Mouse (Mus musculus) heart, postnatal 14 days (tissue): ENCODE measurements around the gene Rnase13. TPM values are rescaled to one million over a fixed set of nuclear protein-coding genes. Genes with fewer than 3 reads are reported as not detected.
"Not testable (repeated sequence)": the region's sequence is repeated elsewhere in the genome, so short reads cannot be mapped to it uniquely, and the experiment has no call there.

Source experiments
- DNase-seq, 2 experiments: peaks; one replicate each; pipeline ENCODE4 v3.0.0; 2021 to 2022
- intact Hi-C: fragments of 180-260 bp; cut with DNase I; formaldehyde crosslinking; loops from one replicate; pipeline ENCODE4 v1.15.1; 2025
- long read RNA-seq, 2 experiments: library from polyadenylated mRNA; stranded (forward); transcript quantifications; one replicate each; pipeline ENCODE4 v2.0.0; 2021
- total RNA-seq, 2 experiments: library from RNA; stranded (reverse); gene quantifications; 2 replicates each; pipeline ENCODE4 v1.2.3; 2021

The Rnase13 gene
- not detected for total RNA-seq
- long read RNA-seq, experiment 1 = 0 reads
- long read RNA-seq, experiment 2 = 0 reads

DNA sequence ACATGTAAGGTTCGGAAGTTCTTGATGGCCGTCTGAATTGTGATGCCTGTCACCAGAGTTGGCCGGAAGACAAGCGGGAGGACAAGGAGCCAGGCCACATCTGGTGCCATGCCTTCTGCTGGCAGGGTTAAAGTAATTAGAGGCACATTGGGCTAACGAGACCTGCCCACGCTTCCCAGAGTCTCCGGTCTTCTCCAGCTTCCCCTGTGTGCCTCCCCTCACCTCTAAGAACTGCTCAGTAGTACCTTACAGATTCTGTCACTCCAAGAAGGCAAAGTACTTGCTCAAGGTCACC is at the start of gene Rnase13:
TSS of gene Rnase13 (minus strand) at position 203 of the 295 bp plus-strand sequence.
- intact Hi-C loops = no loop called here
- no peak for DNase-seq

DNA sequence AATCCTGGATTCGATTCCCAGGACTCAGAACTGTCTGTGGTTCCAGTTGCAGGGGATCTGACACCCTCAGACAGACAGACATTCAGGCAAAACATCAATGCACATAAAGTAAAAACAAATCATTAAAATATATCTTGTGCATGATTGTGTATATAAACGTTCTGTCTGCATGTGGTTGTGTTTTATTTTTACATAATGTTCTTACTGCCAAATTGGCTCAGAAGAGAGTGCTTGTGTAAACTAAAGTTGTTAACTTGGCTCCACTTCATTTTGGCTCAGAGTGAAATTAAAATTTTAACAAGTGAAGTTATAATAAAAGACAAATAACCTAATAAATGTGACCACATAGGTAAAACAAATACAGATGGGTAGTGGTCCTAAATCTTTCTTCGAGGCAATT is 44.8 kb upstream of the Rnase13 start:
- DNase-seq = no peak
- intact Hi-C loops = no loop called here

DNA sequence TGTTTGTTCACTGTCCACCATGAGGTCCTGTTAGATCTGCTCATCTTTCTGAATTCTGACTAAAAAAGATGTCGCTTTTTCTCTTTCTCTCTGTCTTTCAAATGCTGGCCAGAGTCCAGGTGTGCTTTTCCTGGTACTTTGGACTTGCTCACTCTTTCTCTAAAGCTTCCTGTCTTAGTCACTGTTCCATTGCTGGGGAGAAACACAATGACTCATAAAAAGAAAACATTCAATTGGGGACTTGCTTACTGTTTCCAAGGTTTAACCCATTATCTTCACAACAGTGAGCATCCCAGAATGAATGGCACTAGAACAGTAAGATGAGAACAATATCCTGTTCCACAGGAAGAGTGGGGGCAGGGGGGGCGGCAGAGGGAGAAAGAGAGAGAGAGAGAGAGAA is 37.7 kb upstream of the Rnase13 start:
- DNase-seq = no peak
- intact Hi-C loops = no loop called here

DNA sequence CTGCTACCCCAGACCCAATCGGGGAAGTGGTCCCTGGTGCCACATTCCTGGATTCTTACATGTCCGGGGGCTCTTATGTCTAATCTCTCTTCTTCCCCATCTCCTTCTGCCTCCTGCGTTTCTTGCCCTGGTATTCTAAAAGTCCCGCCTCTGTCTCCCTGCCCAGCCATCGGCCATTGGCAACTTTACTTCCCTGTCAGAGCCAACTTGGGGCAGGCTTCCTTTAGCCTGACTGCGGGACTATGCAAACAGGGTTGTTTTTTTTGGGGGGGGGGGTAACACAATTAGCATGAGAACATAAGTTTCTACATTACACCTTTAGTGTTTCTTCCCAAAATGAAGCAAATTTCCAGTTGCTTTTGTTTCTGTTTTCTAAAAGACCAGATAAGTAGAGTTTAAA is 20.8 kb upstream of the Rnase13 start:
- intact Hi-C loops = loop anchor here (5.0 kb wide), 1 partner anchor 44 kb away; no protein-coding TSS in a partner anchor
- DNase-seq = no peak

DNA sequence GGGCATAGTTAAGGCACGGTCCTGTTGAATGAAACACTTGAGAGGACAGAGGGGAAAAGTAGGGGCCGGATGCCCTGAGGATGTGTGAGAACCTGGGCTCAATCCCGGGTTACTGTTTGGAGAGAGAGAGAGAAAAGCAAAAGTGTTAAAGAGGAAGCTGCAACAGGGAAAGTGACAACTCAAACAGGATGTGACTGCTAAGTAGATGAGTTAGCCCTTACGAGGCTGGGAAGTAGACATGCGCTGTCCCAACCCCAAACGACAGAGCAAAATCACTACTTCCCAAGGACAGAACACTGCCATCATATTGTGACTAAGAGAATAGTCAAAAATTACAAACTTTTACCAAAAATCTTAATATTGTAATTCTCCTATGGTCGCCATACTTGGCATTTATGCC is 19.7 kb upstream of the Rnase13 start:
- intact Hi-C loops = loop anchor here (5.0 kb wide), 1 partner anchor 45 kb away; no protein-coding TSS in a partner anchor

DNA sequence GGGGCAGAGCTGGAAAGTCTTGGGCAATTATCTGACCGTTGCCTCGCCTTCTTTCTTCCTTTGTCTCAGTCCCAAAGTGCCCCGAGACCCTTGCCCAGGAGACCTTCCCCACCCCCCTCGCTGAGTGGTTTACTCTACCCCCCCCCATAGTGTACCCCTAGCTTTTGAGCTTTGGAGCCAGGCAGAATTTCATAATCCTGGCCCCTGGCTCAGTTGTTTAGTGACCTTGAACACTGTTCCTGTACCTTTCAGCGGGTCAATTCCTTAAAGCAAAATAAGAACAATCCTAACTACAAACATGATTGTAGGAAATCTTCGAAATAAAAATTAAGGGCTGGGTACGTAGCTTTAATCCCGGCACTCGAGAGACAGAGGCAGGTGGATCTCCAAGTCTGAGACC is 19.0 kb upstream of the Rnase13 start:
- intact Hi-C loops = loop anchor here (5.0 kb wide), 1 partner anchor 46 kb away; no protein-coding TSS in a partner anchor
- no peak for DNase-seq

More for the DNA sequence above, 19.7 kb upstream of the Rnase13 start:
- no peak for DNase-seq

GRCm38 (mm10) chr14:51940944-51941560 is 18.5 kb upstream of the Rnase13 start:
- intact Hi-C loops = loop anchor here (5.0 kb wide), 1 partner anchor 46 kb away; no protein-coding TSS in a partner anchor
- peak; percentile 18 to 31 for DNase-seq

DNA sequence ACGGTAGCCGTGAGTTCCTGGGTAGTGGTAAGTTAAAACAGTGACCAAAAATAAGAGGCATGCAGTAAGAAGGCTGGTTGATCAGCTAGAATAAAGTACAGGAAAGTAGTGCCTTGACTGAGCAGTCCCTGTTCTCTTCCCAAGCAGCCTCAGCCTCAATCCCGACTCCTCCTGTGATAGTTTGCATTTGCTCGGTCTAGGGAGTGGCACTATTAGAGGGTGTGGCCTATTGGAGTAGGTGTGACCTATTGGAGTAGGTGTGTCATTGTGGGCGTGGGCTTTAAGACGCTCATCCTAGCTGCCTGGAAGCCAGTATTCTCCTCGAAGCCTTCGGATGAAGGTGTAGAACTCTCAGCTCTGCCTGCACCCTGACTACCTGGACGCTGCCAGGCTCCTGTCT is 16.4 kb upstream of the Rnase13 start:
- intact Hi-C loops = no loop called here
- no peak for DNase-seq

- no peak for DNase-seq
- intact Hi-C loops = no loop called here
Observed at GRCm38 (mm10) chr14:51932092-51933020, 9.8 kb upstream of the Rnase13 start.

GRCm38 (mm10) chr14:51930824-51931223 is 8.3 kb upstream of the Rnase13 start:
- peak; percentile 61 to 74 for DNase-seq
- intact Hi-C loops = loop anchor here (1.0 kb wide), 1 partner anchor 29 kb away; no protein-coding TSS in a partner anchor

DNA sequence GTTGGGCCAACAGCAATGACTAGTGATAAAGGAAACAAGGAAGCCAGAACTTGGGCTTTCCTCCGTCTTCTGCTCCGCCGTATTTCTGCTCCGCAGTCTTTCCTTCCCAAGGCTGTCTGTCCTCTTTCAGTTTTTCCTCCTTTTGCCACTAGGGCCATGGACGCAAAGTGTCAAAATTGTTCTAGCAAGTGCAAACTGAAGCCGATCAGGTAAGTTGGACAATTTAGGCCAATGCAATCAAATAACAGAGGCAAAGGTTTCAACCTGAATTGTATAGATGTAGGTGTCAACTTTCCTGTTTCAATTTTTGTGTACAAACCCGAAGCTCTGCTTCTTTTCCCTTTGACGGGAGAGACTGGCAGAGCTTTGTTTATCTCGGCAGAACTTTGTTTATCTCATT is 7.4 kb upstream of the Rnase13 start:
- intact Hi-C loops = no loop called here
- DNase-seq = no peak

DNA sequence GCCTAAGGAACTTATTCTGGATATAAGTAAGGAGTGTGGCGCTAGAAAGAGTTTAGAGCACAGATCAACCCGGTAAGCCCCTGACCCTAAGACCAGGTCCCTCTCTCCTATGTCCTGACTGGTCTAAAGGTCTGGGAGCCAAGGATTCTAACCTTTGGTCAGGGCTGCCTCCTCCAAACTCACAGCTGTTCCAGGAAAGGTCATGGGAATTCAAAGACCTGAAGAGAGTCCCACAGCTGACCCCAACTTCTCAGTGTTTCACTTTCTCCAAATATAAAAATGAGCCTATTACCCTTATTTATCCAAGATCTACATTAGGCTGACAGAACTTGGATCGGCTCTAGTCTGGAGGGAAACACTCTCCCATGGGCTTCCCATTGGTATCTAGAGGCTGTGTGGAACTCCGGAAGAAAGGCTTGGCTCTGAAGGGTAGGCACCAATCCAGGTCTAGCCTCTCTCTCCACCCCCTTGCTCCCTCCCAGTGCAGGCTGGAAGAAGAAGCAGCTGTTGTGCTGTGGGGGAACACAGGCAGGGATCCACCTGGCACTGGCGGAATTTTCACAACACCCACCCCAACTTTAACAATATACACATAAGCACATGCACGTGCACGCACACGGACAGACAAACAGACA is 6.9 kb upstream of the Rnase13 start:
- peak; percentile 73 to 76 for DNase-seq
- intact Hi-C loops = no loop called here

DNA sequence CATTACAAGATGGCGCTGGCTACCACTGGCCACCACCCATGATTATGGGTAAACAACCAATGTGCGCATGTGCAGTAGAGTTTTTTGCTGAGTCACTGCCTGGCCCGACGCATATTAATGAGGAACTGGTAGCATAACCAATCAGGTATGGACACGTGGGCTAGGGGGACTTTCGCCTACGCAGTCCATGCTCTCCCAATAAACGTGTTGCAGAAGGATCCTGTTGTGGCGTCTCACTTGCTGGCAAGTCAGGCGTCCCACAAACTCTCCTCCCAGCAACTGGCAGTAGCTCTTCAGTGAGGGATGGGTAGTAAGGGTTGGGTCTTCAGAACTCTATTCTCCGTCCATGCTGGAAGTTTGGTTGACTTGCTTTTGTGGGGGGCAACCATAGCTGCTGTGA is 4.4 kb upstream of the Rnase13 start:
- intact Hi-C loops, DNase-seq: not testable (repeated sequence)

DNA sequence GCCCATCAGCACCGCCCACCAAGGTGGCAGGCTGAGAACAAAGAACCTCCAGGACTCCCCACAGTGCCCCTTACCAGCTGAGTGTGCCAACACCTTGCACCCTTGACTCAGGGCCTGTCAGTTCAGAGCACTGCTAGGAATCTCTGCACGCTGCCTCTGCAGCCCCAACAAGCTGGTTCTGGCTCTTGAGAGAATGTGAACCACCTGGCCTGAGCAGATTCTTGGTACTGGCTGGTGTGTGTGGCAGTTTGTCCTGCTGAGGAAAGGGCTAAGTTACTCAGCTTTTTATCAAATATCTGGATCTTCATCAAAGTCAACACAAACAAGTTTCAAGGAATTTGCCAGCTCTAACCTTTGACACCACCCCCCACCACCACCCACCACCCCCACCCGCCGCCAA is 919 bp upstream of the Rnase13 start:
- intact Hi-C loops = no loop called here
- no peak for DNase-seq

DNA sequence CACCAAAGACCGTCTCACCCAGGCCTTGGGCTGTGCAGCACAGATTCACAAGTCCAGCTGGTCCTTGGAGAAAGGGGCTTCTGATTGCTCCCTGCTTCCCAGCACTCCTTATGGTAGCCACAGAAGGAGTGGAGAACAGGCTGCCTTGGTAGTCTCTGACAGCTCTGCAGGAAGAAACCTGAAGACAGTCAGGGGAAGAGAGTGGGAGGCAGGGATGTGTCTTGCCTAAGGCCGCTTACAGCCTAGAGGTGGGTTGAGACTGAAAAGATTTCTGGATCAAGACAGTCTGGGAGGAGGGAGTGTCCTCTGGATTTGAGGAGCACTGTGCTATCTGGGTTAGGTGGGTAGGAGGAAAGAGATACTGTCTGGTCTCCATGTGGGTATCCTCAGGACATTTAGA is 337 bp upstream of the Rnase13 start:
- intact Hi-C loops = no loop called here

DNA sequence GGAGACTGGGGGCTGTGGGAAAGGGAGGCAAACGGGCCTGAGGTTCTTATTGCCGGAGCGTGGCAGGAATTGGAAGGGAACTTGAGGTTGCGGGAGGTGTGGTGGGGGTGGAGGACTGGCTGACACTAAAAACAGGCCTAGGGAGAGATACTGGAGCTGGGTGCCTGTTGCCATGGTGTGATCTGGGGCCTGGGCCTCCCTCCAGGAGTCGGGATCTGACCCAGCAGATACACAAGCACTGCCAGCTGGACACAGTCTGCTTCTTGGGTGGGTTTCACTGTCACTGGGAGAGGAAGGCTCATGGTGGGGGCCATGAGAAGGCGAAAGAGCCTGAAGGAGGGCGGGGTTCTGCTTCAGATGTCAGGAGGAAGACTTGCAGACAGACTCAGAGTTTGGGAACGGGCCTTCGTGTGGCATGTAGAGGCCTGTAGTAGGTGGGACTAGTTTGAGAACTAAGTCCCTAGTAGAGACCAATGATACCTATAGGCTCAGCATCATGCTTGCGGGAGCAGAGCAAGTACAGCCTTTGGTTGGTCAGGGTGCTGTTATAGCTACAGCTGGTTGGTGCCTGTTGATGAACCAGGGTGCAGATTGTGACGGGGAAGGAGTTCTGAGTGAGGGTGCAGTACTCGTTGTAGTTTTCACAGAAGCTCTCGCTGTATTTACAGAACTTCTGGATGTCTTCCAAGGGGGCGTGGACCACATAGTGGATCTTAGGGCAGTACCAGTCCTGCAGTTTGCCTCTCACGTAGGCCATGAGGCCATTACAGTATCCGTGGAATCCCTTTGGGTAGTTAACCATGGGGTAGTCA is 608 bp downstream of the Rnase13 start:
- peak; percentile 73 to 74 for DNase-seq
- intact Hi-C loops = no loop called here

More for the DNA sequence above, 337 bp upstream of the Rnase13 start:
- DNase-seq = no peak

GRCm38 (mm10) chr14:51918966-51919365 is 3.6 kb downstream of the Rnase13 start:
- intact Hi-C loops = no loop called here
- no peak for DNase-seq

GRCm38 (mm10) chr14:51918125-51918524 is 4.4 kb downstream of the Rnase13 start, which contains the start of gene Tppp2:
Gene Tppp2 (plus strand): TSS chr14:51918425.
- intact Hi-C loops = no loop called here
- no peak for DNase-seq

DNA sequence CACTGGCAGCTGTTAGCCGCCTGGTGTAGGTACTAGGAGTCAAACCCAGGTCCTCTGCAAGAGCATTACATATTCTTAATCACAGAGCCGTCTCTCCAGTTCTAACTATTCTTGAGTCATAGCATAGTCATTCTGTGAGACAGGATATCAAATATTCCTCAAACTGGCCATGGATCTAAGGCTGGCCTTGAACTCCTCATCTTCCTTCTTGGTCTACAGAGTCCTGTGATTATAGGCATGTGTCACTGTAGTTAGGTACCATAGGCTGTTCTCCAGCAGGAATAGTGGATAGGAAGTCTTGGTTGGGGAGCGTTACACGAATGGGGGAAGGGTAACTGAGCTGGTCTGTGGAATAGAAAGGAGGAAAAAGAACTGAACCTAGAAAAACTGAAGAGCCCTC is 6.0 kb downstream of the Rnase13 start:
- DNase-seq = no peak
- intact Hi-C loops = no loop called here

GRCm38 (mm10) chr14:51915030-51915429 is 7.5 kb downstream of the Rnase13 start:
- no peak for DNase-seq
- intact Hi-C loops = no loop called here
